Mouse (Mus musculus) forebrain, embryonic 10.5 days (tissue): Measurements from ENCODE around the gene Tcte1. TPM values are rescaled to one million over a fixed set of nuclear protein-coding genes. Genes with fewer than 3 reads are reported as not detected.

Experiments
- DNase-seq: peaks from one replicate; pipeline ENCODE4 v3.0.0-alpha.2; 2017; ENCODE audit warnings: low spot score; ENCODE audit errors: extremely low spot score
- H3K27ac ChIP-seq: fragments of 300-500 bp; sonication (generic); 2 replicates; pipeline ENCODE4 v1.5.1; 2016; ENCODE audit warnings: mild to moderate bottlenecking
- H3K27me3 ChIP-seq: fragments of 300-500 bp; sonication (generic); 2 replicates; pipeline ENCODE4 v1.6.1; 2016; ENCODE audit warnings: mild to moderate bottlenecking; ENCODE audit not compliant: poor library complexity, severe bottlenecking
- H3K36me3 ChIP-seq: fragments of 300-500 bp; sonication (generic); replicated peaks from 2 replicates; pipeline ENCODE4 v1.6.1; 2016; ENCODE audit warnings: mild to moderate bottlenecking, moderate library complexity
- H3K4me1 ChIP-seq: fragments of 300-500 bp; sonication (generic); 2 replicates; pipeline ENCODE4 v1.6.1; 2016
- H3K4me3 ChIP-seq: fragments of 300-500 bp; sonication (generic); 2 replicates; pipeline ENCODE4 v1.5.1; 2016; ENCODE audit warnings: mild to moderate bottlenecking, moderate library complexity
- H3K9me3 ChIP-seq: fragments of 300-500 bp; sonication (generic); 2 replicates; pipeline ENCODE4 v1.6.1; 2016; ENCODE audit warnings: mild to moderate bottlenecking, moderate library complexity
- WGBS: fragments of 180-500 bp; shearing (Covaris S2); methylation state at CpG from one replicate; pipeline ENCODE4 v1.1.7; 2016; 5-methylcytosine and 5-hydroxymethylcytosine counted together
- polyA plus RNA-seq: library from polyadenylated mRNA; unstranded; fragments of >200 nt; fragmentation: Nextera tagmentation; extraction: Ambion mirVana; gene quantifications from 2 replicates; pipeline ENCODE4 v1.2.1, GENCODE M21; 2016

The Tcte1 gene
- polyA plus RNA-seq, 1 experiment from 2014 or later = 1.3 TPM

DNA sequence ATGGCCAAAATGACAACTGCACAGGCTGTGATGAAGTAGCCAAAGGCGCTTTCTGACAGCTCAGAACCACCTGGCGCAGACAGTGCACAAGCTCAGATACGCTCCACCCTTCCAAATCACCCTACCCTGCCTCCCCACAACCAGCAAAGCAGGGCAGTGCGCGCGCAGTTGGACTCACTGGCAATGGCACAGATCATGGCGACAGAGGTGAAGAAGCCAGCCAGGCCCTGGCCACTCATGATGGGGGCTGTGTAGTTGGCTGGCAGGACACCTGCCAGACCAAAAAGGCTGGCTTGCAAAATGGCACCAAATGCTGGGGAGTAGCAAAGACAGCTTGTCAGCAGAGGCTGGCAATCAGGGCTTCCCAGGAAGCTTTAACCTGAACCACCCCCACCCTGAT is 66.0 kb downstream of the Tcte1 start:
- H3K27ac ChIP-seq = no peak overlapping the region
- DNase-seq = no peak
- WGBS = 96% methylated on average over 7 of the region's 7 CpGs
- H3K9me3 ChIP-seq = peaks cover 11% of the 10 kb centered on the region; the same call in 1 of the 2 replicates
- H3K27me3 ChIP-seq = peaks cover 29% of the 10 kb centered on the region
- H3K36me3 ChIP-seq = peaks cover 42% of the 10 kb centered on the region
- no peak overlapping the region for H3K4me3 ChIP-seq
- peaks cover 55% of the 10 kb centered on the region for H3K4me1 ChIP-seq

DNA sequence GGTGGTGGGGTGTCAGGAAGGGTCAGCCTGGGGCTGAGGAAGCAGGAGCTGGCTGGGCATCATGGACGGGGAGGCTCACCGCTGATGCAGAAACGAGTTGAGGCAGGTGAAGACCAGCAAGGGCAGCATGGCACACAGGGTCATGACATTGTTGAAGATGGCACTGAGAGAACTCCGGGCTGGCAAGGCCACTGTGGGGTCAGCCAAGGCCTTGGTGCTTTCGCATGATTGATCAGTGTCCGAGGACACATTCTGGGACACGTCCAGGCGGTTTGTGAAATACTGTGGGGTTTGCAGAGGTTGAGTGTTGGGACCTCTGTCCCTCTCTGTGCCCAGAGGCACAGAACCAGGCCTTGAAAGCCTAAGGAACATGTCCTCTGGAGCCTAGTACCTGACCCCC is 66.6 kb downstream of the Tcte1 start:
- peaks cover 35% of the 10 kb centered on the region for H3K27me3 ChIP-seq
- peaks cover 42% of the 10 kb centered on the region for H3K36me3 ChIP-seq
- H3K4me3 ChIP-seq = no peak overlapping the region
- H3K27ac ChIP-seq = no peak overlapping the region
- H3K4me1 ChIP-seq = peaks cover 55% of the 10 kb centered on the region
- 95% methylated on average over 8 of the region's 8 CpGs for WGBS
- H3K9me3 ChIP-seq = peaks cover 11% of the 10 kb centered on the region; the same call in 1 of the 2 replicates
- DNase-seq = no peak

- Histone ChIP-seq H3K36me3 (peaks cover 42% of the 10 kb centered on the region), H3K4me1 (peaks cover 55% of the 10 kb centered on the region), H3K4me3 (no peak overlapping the region), H3K27me3 (peaks cover 41% of the 10 kb centered on the region), H3K9me3 (peaks cover 11% of the 10 kb centered on the region; the same call in 1 of the 2 replicates), H3K27ac (no peak overlapping the region)
- no peak for DNase-seq
- 77% methylated on average over 6 of the region's 6 CpGs for WGBS
Observed at GRCm38 (mm10) chr17:45590410-45590809, 67.2 kb downstream of the Tcte1 start.

- 66% methylated on average over 16 of the region's 16 CpGs for WGBS
- Histone ChIP-seq H3K27ac (peak overlapping the region; percentile 66), H3K4me1 (peaks cover 60% of the 10 kb centered on the region)
Observed at GRCm38 (mm10) chr17:45591701-45592605, 68.7 kb downstream of the Tcte1 start.

More at GRCm38 (mm10) chr17:45591701-45592605, 68.7 kb downstream of the Tcte1 start:
- peaks cover 56% of the 10 kb centered on the region for H3K27me3 ChIP-seq
- H3K36me3 ChIP-seq = peaks cover 31% of the 10 kb centered on the region
- no peak for DNase-seq
- H3K4me3 ChIP-seq = peak overlapping the region; percentile 65; the same call in 1 of the 2 replicates
- H3K9me3 ChIP-seq = peaks cover 3% of the 10 kb centered on the region; the same call in 1 of the 2 replicates

Other genes with a start within 250 kb of the Tcte1 start
- gene Cdc5l, start 89.7 kb upstream of the Tcte1 start, polyA plus RNA-seq = 70.3 and 72.1 TPM in 2 replicates
- 0.48 and 0.50 TPM in 2 replicates for gene Spats1, start 48.0 kb upstream of the Tcte1 start, polyA plus RNA-seq
- 33.9 and 35.1 TPM in 2 replicates for gene Aars2, start 16.6 kb upstream of the Tcte1 start, polyA plus RNA-seq
- gene Tmem151b, start 26.2 kb downstream of the Tcte1 start, polyA plus RNA-seq = 4.8 and 6.3 TPM in 2 replicates
- 6.6 and 6.9 TPM in 2 replicates for gene Nfkbie, start 32.3 kb downstream of the Tcte1 start, polyA plus RNA-seq
- 114 and 117 TPM in 2 replicates for gene Slc35b2, start 40.4 kb downstream of the Tcte1 start, polyA plus RNA-seq
- gene Hsp90ab1, start 49.8 kb downstream of the Tcte1 start, polyA plus RNA-seq = 2,210 and 2,220 TPM in 2 replicates
- gene Slc29a1, start 76.2 kb downstream of the Tcte1 start, polyA plus RNA-seq = 70.3 and 76.3 TPM in 2 replicates
- gene Mymx, start 78.7 kb downstream of the Tcte1 start, polyA plus RNA-seq = 0.27 and 0.30 TPM in 2 replicates
- gene Capn11, start 135.9 kb downstream of the Tcte1 start, polyA plus RNA-seq = 1.1 and 1.6 TPM in 2 replicates
- 142 and 151 TPM in 2 replicates for gene Mrpl14, start 162.9 kb downstream of the Tcte1 start, polyA plus RNA-seq
- gene Tmem63b, start 163.5 kb downstream of the Tcte1 start, polyA plus RNA-seq = 46.9 and 49.0 TPM in 2 replicates
- gene 1600014C23Rik, start 210.4 kb downstream of the Tcte1 start, polyA plus RNA-seq = 0.79 TPM in 1 of 2 replicates, not detected in the other